Mouse (Mus musculus): ENCODE results near the gene Tbx10.

DNA sequence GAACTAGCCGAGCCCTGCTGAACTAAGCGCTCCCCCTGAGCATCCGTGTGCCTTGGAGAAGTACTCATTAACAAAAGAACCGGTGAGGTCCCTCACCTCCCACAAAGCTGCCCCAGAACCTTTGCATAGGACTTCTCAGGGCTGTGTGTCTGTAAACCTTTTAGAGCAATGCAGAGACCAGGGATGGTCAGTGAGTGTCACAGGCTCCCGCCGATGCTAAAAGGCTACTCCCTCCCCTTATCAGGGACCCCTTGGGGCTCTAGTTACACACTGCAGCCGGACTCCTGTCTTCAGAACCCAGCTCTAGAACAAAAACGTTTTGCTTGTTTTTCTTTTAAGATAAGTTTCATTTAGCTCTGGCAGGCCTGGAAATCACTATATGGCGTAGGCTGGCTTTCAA, 20.5 kb downstream of the Tbx10 start:
- TF ChIP-seq CTCF (conservative IDR thresholded peaks at IDR 0.05; ENCODE audit: insufficient read depth, insufficient read length, low read depth, low read length) (no peak), POLR2A (IDR thresholded peaks at IDR 0.05; ENCODE audit: low read depth, low read length) (no peak)

Measured in kidney, adult 2 months (tissue).